Mouse (Mus musculus): ENCODE measurements around the gene Tns3. TPM values are rescaled to one million over a fixed set of nuclear protein-coding genes. Genes with fewer than 3 reads are reported as not detected.
A peak's percentile ranks its signal among the peaks of the same experiment; 100 is the strongest.

Gene Tns3
- total RNA-seq, 2 experiments from 2014 or later = 29.6 to 30.6 TPM

- no peak for DNase-seq (ENCODE audit: low spot score in 2 of 2)
Measured at GRCm38 (mm10) chr11:8681356-8681755, 17.0 kb upstream of the Tns3 start.

GRCm38 (mm10) chr11:8680650-8681049 lies 16.3 kb upstream of the Tns3 start:
- DNase-seq (ENCODE audit: low spot score in 2 of 2) = no peak

GRCm38 (mm10) chr11:8679221-8679620 lies 14.9 kb upstream of the Tns3 start:
- no peak for DNase-seq (ENCODE audit: low spot score in 2 of 2)

- no peak for DNase-seq (ENCODE audit: low spot score in 2 of 2)
Measured at GRCm38 (mm10) chr11:8678260-8678995, 14.1 kb upstream of the Tns3 start.

GRCm38 (mm10) chr11:8675701-8676474 lies 11.6 kb upstream of the Tns3 start:
- no peak for DNase-seq (ENCODE audit: low spot score in 2 of 2)

GRCm38 (mm10) chr11:8674549-8675149 lies 10.3 kb upstream of the Tns3 start:
- DNase-seq (ENCODE audit: low spot score in 2 of 2) = no peak

GRCm38 (mm10) chr11:8671698-8672097 lies 7.4 kb upstream of the Tns3 start:
- no peak for DNase-seq (ENCODE audit: low spot score in 2 of 2)

- DNase-seq (ENCODE audit: low spot score in 2 of 2) = no peak
Measured at GRCm38 (mm10) chr11:8669138-8669537, 4.8 kb upstream of the Tns3 start.

GRCm38 (mm10) chr11:8664797-8665196 lies 462 bp upstream of the Tns3 start:
- DNase-seq (ENCODE audit: low spot score in 2 of 2) = no peak

- peak; percentile 29 to 71 for DNase-seq (ENCODE audit: low spot score in 2 of 2)
Measured at GRCm38 (mm10) chr11:8663444-8664392, 617 bp downstream of the Tns3 start.

GRCm38 (mm10) chr11:8662706-8663429 lies 1.5 kb downstream of the Tns3 start:
- DNase-seq (ENCODE audit: low spot score in 2 of 2) = peak in 1 of 2 experiments; percentile 49

GRCm38 (mm10) chr11:8660951-8661350 lies 3.4 kb downstream of the Tns3 start:
- DNase-seq (ENCODE audit: low spot score in 2 of 2) = no peak

GRCm38 (mm10) chr11:8659851-8660250 lies 4.5 kb downstream of the Tns3 start:
- DNase-seq (ENCODE audit: low spot score in 2 of 2) = no peak

- peak; percentile 48 to 76 for DNase-seq (ENCODE audit: low spot score in 2 of 2)
Measured at GRCm38 (mm10) chr11:8659061-8659460, 5.3 kb downstream of the Tns3 start.

GRCm38 (mm10) chr11:8657493-8657892 lies 6.8 kb downstream of the Tns3 start:
- DNase-seq (ENCODE audit: low spot score in 2 of 2) = no peak

- no peak for DNase-seq (ENCODE audit: low spot score in 2 of 2)
Measured at GRCm38 (mm10) chr11:8656448-8657393, 7.6 kb downstream of the Tns3 start.

- no peak for DNase-seq (ENCODE audit: low spot score in 2 of 2)
Measured at GRCm38 (mm10) chr11:8653800-8654295, 10.5 kb downstream of the Tns3 start.

GRCm38 (mm10) chr11:8652792-8653645 lies 11.3 kb downstream of the Tns3 start:
- no peak for DNase-seq (ENCODE audit: low spot score in 2 of 2)
